Mouse (Mus musculus) ES-Bruce4 (cell line): ENCODE measurements at regions not wholly inside any gene's neighbourhood (a gene's known extent, or its start where the extent isn't known, plus 50 kb on each side); places are given as distances from the start of the nearest gene placed in this dataset.
A peak's percentile ranks its signal among the peaks of the same experiment; 100 is the strongest.

Source experiments
- H3K27ac ChIP-seq: 2 replicates; pipeline ENCODE4 v1.5.1; 2012; ENCODE audit warnings: low read length, inconsistent platforms; ENCODE audit not compliant: insufficient read depth
- H3K27me3 ChIP-seq: 2 replicates; pipeline ENCODE4 v1.6.1; 2012; ENCODE audit warnings: mild to moderate bottlenecking, low read length, inconsistent platforms; ENCODE audit not compliant: control insufficient read depth, poor library complexity, insufficient read depth, severe bottlenecking
- H3K36me3 ChIP-seq: 2 replicates; pipeline ENCODE4 v1.6.1; 2012; ENCODE audit warnings: inconsistent platforms, mild to moderate bottlenecking, low read length, moderate library complexity; ENCODE audit not compliant: control insufficient read depth, poor library complexity, insufficient read depth, severe bottlenecking
- H3K4me1 ChIP-seq: one replicate; pipeline ENCODE4 v1.8.1; 2011; ENCODE audit warnings: low read length; ENCODE audit not compliant: control insufficient read depth, insufficient read depth
- H3K4me3 ChIP-seq: 2 replicates; pipeline ENCODE4 v1.5.1; 2011; ENCODE audit warnings: low read depth, mild to moderate bottlenecking, low read length
- H3K9ac ChIP-seq: 2 replicates; pipeline ENCODE4 v1.6.1; 2012; ENCODE audit warnings: low read depth, mild to moderate bottlenecking, inconsistent platforms; ENCODE audit not compliant: poor library complexity, severe bottlenecking
- H3K9me3 ChIP-seq: replicated peaks from 2 replicates; pipeline ENCODE4 v1.6.1; 2012; ENCODE audit warnings: mild to moderate bottlenecking, low read length, inconsistent platforms; ENCODE audit not compliant: control insufficient read depth, poor library complexity, insufficient read depth, severe bottlenecking
- CTCF ChIP-seq: IDR thresholded peaks from one replicate; pipeline ENCODE4 v1.8.1; 2011; ENCODE audit warnings: low read depth, low read length
- EP300 ChIP-seq: IDR thresholded peaks from 2 replicates; pipeline ENCODE4 v1.6.1; 2011; ENCODE audit warnings: low read depth, low read length; ENCODE audit not compliant: insufficient read depth
- POLR2A ChIP-seq: IDR thresholded peaks from one replicate; pipeline ENCODE4 v1.8.1; 2011; ENCODE audit warnings: low read length; ENCODE audit not compliant: insufficient read depth

DNA sequence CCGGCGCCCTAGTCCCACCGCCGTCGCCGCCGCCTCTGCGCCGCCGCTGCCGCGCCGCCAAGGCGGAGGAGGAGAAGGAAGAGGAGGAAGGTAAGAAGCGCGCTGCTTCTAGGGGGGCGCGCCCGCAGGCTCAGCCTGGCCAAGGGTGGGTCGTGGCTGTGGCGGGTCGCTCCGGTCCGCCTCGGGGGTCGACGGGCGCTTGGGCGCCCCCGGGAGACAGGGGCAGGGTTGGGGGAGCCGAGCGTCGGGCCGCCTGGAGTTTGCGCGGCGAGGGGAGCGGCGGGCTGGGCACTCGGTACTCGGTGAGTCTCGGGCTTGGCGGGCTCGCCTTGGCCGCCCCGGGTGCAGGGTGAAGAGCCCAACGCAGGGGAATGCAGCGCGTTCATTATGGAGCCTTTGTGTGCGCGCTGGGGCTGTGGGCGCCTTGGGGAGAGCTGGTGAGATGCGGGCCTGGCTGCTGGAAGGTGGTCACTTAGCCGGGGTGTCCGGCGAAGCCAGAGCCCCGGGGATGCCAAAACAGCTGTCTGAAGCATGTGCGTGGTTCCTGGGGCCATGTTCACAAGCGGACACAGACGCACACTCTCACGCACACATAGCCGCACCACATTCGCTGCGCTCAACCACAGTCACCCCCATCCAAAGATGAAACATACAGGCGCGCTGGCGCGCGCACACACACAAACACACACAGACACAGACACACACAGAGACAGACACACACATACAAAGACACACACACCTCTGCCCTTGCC is 63.9 kb upstream of the Frmpd3 start:
- H3K9ac ChIP-seq: peak overlapping the region; percentile 50
- H3K27me3 ChIP-seq: no peaks in the 10 kb centered on the region; the same call in 1 of the 2 replicates
- H3K4me1 ChIP-seq: no peaks in the 10 kb centered on the region
- peak overlapping the region; percentile 64 for H3K4me3 ChIP-seq
- H3K27ac ChIP-seq: no peak overlapping the region
- no peaks in the 10 kb centered on the region for H3K9me3 ChIP-seq
- H3K36me3 ChIP-seq: no peaks in the 10 kb centered on the region
- TF ChIP-seq EP300 (no peak), POLR2A (no peak), CTCF (no peak)

DNA sequence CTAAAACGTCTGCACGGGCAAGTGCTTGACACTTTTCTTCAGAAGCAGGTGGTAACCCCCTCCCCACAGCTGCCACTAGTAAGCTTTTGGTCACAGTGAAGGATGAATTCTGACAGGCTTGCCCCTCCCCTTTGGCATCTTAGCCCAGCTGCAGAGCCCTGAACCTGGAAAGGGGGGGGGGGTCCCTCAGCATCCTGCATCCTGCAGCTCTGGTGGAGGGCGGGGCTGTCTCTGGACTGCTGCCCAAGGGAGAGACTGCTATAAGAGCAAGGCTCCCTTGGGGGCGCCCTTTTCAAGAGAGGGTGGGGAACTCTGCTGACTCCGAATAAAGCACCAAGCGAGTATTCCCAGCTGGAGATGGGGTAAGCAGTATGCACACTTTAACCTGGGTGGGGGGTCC is 62.8 kb upstream of the Frmpd3 start:
- no peaks in the 10 kb centered on the region; the same call in 1 of the 2 replicates for H3K27me3 ChIP-seq
- no peaks in the 10 kb centered on the region for H3K4me1 ChIP-seq
- H3K27ac ChIP-seq: no peak overlapping the region
- no peak overlapping the region for H3K9ac ChIP-seq
- H3K36me3 ChIP-seq: no peaks in the 10 kb centered on the region
- TF ChIP-seq CTCF (no peak), POLR2A (no peak), EP300 (no peak)
- H3K4me3 ChIP-seq: no peak overlapping the region
- H3K9me3 ChIP-seq: no peaks in the 10 kb centered on the region

DNA sequence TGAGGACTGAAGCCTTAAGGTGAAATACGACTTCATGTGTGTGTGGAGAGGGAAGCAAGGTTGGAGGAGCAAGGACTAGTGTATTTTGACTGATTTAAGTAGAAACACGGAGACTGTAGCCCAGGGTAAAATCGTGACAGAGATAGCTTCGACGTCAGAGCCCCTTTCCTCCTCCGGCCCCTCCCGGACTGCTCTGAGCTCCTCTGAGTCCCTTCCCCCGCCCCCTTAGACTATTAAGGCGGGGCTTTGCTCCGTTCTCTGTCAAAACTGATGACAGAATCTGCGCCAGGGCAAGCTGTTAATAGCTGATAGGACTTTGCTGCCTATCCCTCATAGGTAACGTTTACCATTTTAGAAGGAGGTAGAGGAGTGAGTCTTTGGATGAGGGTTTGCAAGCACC is 62.0 kb upstream of the Frmpd3 start:
- Histone ChIP-seq H3K9ac (no peak overlapping the region), H3K9me3 (no peaks in the 10 kb centered on the region), H3K4me3 (no peak overlapping the region), H3K27ac (no peak overlapping the region), H3K36me3 (no peaks in the 10 kb centered on the region), H3K27me3 (no peaks in the 10 kb centered on the region; the same call in 1 of the 2 replicates), H3K4me1 (no peaks in the 10 kb centered on the region)
- TF ChIP-seq EP300: no peak
- TF ChIP-seq POLR2A: no peak
- TF ChIP-seq CTCF: no peak
